Mouse (Mus musculus) adrenal gland, postnatal 14 days (tissue): ENCODE measurements at regions not wholly inside any gene's neighbourhood (a gene's known extent, or its start where the extent isn't known, plus 50 kb on each side); places are given as distances from the start of the nearest gene placed in this dataset.
A peak's percentile ranks its signal among the peaks of the same experiment; 100 is the strongest.
"Not testable (repeated sequence)": the region's sequence is repeated elsewhere in the genome, so short reads cannot be mapped to it uniquely, and the experiment has no call there.

Experiments used
- DNase-seq: peaks from one replicate; pipeline ENCODE4 v3.0.0; 2021; ENCODE audit warnings: mixed read lengths

GRCm38 (mm10) chr10:72298824-72299551, 355.7 kb upstream of the Zwint start:
- no peak for DNase-seq

- DNase-seq: not testable (repeated sequence)
These were observed 345.6 kb upstream of the Zwint start for GRCm38 (mm10) chr10:72309045-72309444.

- no peak for DNase-seq
These were observed 336.3 kb upstream of the Zwint start for GRCm38 (mm10) chr10:72318308-72318707.

GRCm38 (mm10) chr10:72320307-72320706, 334.3 kb upstream of the Zwint start:
- no peak for DNase-seq

- no peak for DNase-seq
These were observed 328.0 kb upstream of the Zwint start for GRCm38 (mm10) chr10:72326624-72327023.

- no peak for DNase-seq
These were observed 307.4 kb upstream of the Zwint start for GRCm38 (mm10) chr10:72347253-72347652.

- DNase-seq: no peak
These were observed 306.5 kb upstream of the Zwint start for GRCm38 (mm10) chr10:72347949-72348663.

- DNase-seq: no peak
These were observed 301.8 kb upstream of the Zwint start for GRCm38 (mm10) chr10:72352810-72353209.

GRCm38 (mm10) chr10:72353515-72353914, 301.1 kb upstream of the Zwint start:
- DNase-seq: no peak

- DNase-seq: no peak
These were observed 271.3 kb upstream of the Zwint start for GRCm38 (mm10) chr10:72383351-72383750.

GRCm38 (mm10) chr10:72384826-72385225, 269.8 kb upstream of the Zwint start:
- DNase-seq: no peak

- peak; percentile 27 for DNase-seq
These were observed 263.2 kb upstream of the Zwint start for GRCm38 (mm10) chr10:72391397-72391796.

GRCm38 (mm10) chr10:72393279-72394041, 261.2 kb upstream of the Zwint start:
- DNase-seq: no peak

- DNase-seq: no peak
These were observed 260.3 kb upstream of the Zwint start for GRCm38 (mm10) chr10:72394367-72394766.

GRCm38 (mm10) chr10:72403290-72403689, 251.4 kb upstream of the Zwint start:
- no peak for DNase-seq

- no peak for DNase-seq
These were observed 244.3 kb upstream of the Zwint start for GRCm38 (mm10) chr10:72410305-72410704.

- no peak for DNase-seq
These were observed 243.0 kb upstream of the Zwint start for GRCm38 (mm10) chr10:72411670-72412069.

- DNase-seq: no peak
These were observed 200.0 kb upstream of the Zwint start for GRCm38 (mm10) chr10:72454629-72455028.

GRCm38 (mm10) chr10:72484315-72484714, 170.3 kb upstream of the Zwint start:
- DNase-seq: no peak

GRCm38 (mm10) chr10:72532431-72532830, 122.2 kb upstream of the Zwint start:
- DNase-seq: no peak

- no peak for DNase-seq
These were observed 121.2 kb upstream of the Zwint start for GRCm38 (mm10) chr10:72533427-72533826.

- no peak for DNase-seq
These were observed 120.8 kb upstream of the Zwint start for GRCm38 (mm10) chr10:72533859-72534258.

- no peak for DNase-seq
These were observed 105.1 kb upstream of the Zwint start for GRCm38 (mm10) chr10:72549564-72549963.
